Mouse (Mus musculus) testis, postnatal 14 days (tissue): ENCODE measurements around the gene Tmem117.

Source experiments
- DNase-seq: peaks from one replicate; pipeline ENCODE4 v3.0.0; 2021; ENCODE audit warnings: low spot score

The Tmem117 gene

GRCm38 (mm10) chr15:94649071-94649765 is 20.2 kb downstream of the Tmem117 start:
- DNase-seq = peak; percentile 21

DNA sequence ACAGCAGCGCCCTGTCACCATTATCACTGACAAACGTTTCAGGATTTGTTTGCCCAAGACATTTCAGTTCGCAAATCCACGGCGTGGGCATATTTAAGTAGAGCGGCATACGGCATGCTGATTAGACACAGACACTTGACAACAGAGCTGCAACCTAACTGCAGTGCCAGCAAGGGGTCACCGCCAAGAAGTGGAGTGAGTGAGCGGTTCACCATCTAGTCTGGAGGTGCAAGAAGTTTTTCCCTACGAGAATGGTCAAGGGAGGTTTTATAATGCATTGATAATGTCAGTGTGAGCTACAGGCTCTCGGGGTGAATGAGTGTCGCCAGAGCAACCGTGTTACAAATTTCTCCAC is 20.7 kb downstream of the Tmem117 start:
- DNase-seq = no peak

- DNase-seq = no peak
These were observed 22.3 kb downstream of the Tmem117 start for GRCm38 (mm10) chr15:94651350-94651749.

- DNase-seq = peak; percentile 41
These were observed 23.2 kb downstream of the Tmem117 start for GRCm38 (mm10) chr15:94651969-94652842.

GRCm38 (mm10) chr15:94652843-94653206 is 23.8 kb downstream of the Tmem117 start:
- DNase-seq = no peak

- DNase-seq = no peak
These were observed 26.8 kb downstream of the Tmem117 start for GRCm38 (mm10) chr15:94655811-94656323.

DNA sequence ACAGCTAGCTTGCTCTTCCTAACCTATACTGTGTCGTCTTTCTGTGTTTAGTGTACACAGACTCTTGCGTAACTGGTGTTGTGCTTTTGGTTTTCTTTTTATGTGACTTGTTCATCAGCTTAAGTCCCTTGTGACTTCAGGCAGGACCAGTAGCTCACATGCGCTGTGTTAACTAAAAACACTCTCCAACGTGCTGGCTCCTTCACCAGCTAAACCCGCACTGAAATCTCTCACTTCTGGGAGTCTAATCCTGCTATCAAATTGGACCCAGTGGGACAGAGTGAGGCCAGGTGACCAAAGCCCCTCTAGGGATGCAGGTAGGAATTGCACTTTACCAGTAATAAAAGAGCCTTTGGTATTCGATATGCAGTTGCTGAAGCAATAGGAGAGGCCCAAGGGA is 28.9 kb downstream of the Tmem117 start:
- no peak for DNase-seq

GRCm38 (mm10) chr15:94658392-94659111 is 29.5 kb downstream of the Tmem117 start:
- DNase-seq = no peak

- no peak for DNase-seq
These were observed 30.0 kb downstream of the Tmem117 start for GRCm38 (mm10) chr15:94659112-94659437.

DNA sequence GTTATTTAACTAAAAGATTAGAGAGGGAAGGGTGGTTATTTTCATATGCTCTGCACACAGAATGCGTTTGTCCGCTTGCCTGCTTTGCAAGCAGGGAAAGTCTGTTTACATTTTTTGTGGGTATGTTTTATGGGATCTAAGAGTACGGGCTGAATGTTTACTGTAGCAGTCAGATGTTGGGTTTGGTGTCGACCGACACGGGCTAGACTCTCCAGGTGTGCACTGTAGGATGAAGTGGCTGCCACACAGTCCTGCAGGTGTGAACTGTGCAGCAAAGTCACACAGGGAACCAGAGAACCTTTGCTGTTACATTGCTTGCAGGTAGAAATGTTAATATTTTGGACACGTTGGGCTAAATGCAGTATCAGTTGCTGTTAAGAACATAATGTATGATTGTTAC is 31.9 kb downstream of the Tmem117 start:
- DNase-seq = no peak

DNA sequence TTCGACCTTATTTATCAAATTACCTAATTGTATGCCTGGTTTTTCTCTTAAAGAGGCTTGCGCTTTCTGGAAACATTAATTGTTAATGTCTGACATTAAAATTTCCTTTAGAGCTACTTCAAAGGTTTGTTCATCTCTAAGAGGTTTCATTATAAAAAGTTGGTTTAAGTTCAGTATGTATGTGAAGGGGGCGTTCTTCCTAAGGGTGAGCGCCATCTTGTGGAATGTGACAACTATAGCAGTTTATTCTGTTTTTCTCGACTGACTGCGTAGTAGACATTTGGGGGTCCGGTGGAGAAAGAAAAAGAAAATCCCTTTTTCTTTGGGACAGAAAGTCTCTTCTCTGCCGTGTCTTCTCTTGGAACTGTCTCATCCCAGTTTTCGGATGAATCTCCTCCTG is 32.4 kb downstream of the Tmem117 start:
- no peak for DNase-seq

- no peak for DNase-seq
These were observed 35.6 kb downstream of the Tmem117 start for GRCm38 (mm10) chr15:94664612-94665011.

DNA sequence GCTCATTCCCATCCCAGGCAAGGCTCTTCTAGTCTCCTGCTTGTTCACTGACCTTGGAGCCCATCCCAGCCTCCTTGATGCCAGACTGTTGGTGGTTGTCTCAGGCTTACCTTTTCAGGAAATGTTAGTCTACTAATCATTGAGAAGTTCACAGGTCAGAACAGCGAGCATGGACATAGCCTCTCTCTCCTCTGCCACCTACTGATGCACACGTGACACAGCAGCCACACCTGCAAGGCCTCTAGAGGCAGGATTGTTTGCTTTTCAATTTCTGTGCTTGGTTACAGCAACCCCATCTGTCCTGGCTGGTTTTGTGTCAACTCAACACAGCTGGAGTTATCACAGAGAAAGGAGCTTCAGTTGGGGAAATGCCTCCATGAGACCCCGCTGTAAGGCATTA is 52.1 kb downstream of the Tmem117 start:
- DNase-seq = no peak

- DNase-seq = no peak
These were observed 55.2 kb downstream of the Tmem117 start for GRCm38 (mm10) chr15:94684269-94684668.

GRCm38 (mm10) chr15:94687176-94687575 is 58.1 kb downstream of the Tmem117 start:
- no peak for DNase-seq

GRCm38 (mm10) chr15:94687629-94688028 is 58.6 kb downstream of the Tmem117 start:
- no peak for DNase-seq

GRCm38 (mm10) chr15:94689195-94689883 is 60.3 kb downstream of the Tmem117 start:
- no peak for DNase-seq

GRCm38 (mm10) chr15:94689884-94690231 is 60.8 kb downstream of the Tmem117 start:
- DNase-seq = no peak

DNA sequence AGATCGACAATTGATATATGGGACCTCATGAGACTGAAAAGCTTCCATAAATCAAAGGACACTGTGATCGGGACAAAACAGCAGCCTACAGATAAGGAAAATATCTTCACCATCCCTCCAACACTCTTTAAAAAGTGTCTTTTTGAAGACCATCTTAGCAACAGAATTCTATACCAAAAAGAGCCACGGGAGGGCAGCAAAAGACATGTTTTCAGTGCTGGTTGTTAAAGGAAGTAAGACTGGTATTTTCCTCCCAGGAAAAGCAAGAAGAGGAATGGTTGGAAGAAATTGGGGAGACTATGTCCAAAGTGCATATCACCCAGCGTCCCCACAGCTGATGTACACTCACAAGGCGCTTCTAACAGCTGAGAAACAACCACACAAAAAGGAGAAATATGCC is 93.7 kb downstream of the Tmem117 start:
- DNase-seq = no peak

DNA sequence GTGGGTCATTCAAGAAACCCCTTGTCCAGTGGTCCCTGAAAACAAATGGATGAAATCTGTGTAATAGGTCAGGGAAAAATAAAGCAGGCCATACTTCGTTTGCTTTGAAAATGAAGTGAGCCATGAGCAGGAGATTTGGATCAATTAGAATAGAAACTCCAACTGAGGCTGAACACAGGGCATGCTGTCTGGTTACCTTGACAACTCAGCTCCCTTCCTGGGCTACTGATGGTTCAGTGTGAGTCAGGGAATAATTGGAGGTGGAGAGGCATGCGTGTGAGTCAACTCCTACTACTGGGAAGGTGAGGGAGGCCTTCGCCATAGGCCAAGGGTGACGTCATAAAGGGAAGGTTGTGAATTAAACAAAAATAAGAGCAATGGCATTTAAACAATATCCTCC is 103.1 kb downstream of the Tmem117 start:
- DNase-seq = no peak

GRCm38 (mm10) chr15:94769227-94769626 is 140.2 kb downstream of the Tmem117 start:
- DNase-seq = no peak

- no peak for DNase-seq
These were observed 142.0 kb downstream of the Tmem117 start for GRCm38 (mm10) chr15:94770832-94771578.
